Mouse (Mus musculus) E14TG2a.4 (cell line): Measurements from ENCODE around the gene Maml3.
A peak's percentile ranks its signal among the peaks of the same experiment; 100 is the strongest.

Source experiments
- H3K27me3 ChIP-seq: 2 replicates; pipeline ENCODE4 v1.6.1; 2014; ENCODE audit warnings: low read length, control low read depth; ENCODE audit not compliant: insufficient read depth
- H3K36me3 ChIP-seq: 2 replicates; pipeline ENCODE4 v1.6.1; 2014; ENCODE audit warnings: low read length, control low read depth; ENCODE audit not compliant: insufficient read depth
- H3K4me1 ChIP-seq: replicated peaks from 2 replicates; pipeline ENCODE4 v1.6.1; 2014; ENCODE audit warnings: low read depth, low read length, control low read depth
- H3K4me3 ChIP-seq: replicated peaks from 2 replicates; pipeline ENCODE4 v1.5.1; 2014; ENCODE audit warnings: mild to moderate bottlenecking, low read length
- H3K9me3 ChIP-seq: 2 replicates; pipeline ENCODE4 v1.6.1; 2014; ENCODE audit warnings: low read length, control low read depth
- CTCF ChIP-seq: conservative IDR thresholded peaks from 2 replicates; pipeline ENCODE4 v1.5.1; 2014; ENCODE audit warnings: low read length
- NANOG ChIP-seq: IDR thresholded peaks from 2 replicates; pipeline ENCODE4 v1.6.1; 2014; ENCODE audit warnings: borderline replicate concordance, low read length, mixed read lengths
- POU5F1 ChIP-seq: IDR thresholded peaks from 2 replicates; pipeline ENCODE4 v1.6.1; 2014; ENCODE audit warnings: low read length, borderline replicate concordance

Maml3 gene

DNA sequence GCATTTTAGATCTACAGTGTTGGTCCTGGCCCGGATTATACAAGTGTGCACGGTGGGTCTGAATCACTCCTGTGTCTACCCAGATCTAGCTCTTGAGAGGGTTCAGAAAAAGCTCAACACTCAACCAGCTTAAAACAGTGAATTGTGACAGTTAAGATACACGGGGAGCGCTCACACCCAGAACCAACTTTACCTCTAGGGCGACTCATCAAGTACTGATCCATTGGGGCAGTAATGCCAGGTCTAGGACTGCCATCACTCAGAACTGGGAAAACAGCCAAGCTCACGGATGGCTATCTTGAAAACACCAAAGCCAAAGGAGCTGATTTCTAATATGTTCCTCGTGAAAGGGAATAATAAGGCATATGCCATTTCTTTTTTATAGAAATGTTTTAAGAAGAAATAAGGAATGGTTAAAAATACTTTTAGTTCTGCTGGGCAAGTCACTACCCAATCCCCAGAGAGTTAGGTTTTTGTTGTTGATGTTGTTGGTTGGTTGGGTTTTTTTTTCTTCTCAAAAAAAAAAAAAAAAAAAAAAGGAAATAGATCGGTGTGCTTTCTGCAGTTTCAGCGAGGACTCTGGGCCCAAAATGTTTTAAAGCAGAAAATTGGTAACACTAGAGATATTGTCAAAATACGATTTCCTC, 103.9 kb downstream of the Maml3 start:
- peaks cover 17% of the 10 kb centered on the region for H3K27me3 ChIP-seq
- TF ChIP-seq CTCF: no peak
- no peak for TF ChIP-seq NANOG
- no peak for TF ChIP-seq POU5F1
- H3K36me3 ChIP-seq: no peaks in the 10 kb centered on the region
- H3K9me3 ChIP-seq: no peaks in the 10 kb centered on the region
- no peak overlapping the region for H3K4me3 ChIP-seq
- 0 out of 2 replicates have a peak, but pooled peaks cover 10% of the 10 kb centered on the region for H3K4me1 ChIP-seq

DNA sequence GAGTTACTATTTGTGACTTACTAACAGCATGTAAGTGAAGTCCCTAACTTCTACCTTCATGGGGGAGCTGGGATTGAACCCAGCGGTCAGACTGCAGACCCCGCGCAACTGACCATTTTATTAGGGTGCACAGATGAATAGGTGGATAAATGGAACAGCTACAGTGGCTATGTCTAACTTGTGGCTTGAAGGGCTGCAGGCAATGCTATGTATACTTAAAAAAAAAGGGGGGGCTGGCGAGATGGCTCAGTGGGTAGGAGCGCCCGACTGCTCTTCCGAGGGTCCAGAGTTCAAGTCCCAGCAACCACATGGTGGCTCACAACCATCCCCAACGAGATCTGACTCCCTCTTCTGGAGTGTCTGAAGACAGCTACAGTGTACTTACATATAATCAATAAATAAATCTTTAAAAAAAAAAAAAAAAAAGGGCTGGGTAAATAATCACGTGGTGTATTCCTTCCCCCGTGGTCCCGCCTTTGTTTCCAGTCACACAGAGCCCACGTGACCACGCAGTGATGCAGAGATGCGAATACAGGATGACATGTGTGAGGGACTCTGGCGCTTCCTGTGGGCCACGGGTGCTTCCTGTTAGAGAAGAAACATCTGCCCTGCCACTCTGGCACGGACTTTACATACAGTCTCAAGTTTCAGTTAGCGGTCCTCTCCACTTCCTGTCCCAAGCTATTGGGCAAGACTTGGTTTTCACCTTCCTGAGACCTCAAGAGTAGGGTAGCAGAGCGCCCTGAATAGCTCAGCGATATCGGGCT, 105.0 kb downstream of the Maml3 start:
- no peak overlapping the region for H3K4me3 ChIP-seq
- H3K36me3 ChIP-seq: no peaks in the 10 kb centered on the region
- TF ChIP-seq CTCF: no peak
- no peak for TF ChIP-seq NANOG
- no peak for TF ChIP-seq POU5F1
- peaks cover 9% of the 10 kb centered on the region for H3K27me3 ChIP-seq
- 0 out of 2 replicates have a peak, but pooled peaks cover 10% of the 10 kb centered on the region for H3K4me1 ChIP-seq
- no peaks in the 10 kb centered on the region for H3K9me3 ChIP-seq

GRCm38 (mm10) chr3:51998511-51999399, 106.1 kb downstream of the Maml3 start:
- no peak overlapping the region for H3K4me3 ChIP-seq
- H3K36me3 ChIP-seq: no peaks in the 10 kb centered on the region
- peaks cover 9% of the 10 kb centered on the region for H3K27me3 ChIP-seq
- no peak for TF ChIP-seq NANOG
- no peak for TF ChIP-seq CTCF
- TF ChIP-seq POU5F1: no peak
- no peaks in the 10 kb centered on the region for H3K9me3 ChIP-seq
- H3K4me1 ChIP-seq: 0 out of 2 replicates have a peak, but pooled peaks cover 10% of the 10 kb centered on the region

DNA sequence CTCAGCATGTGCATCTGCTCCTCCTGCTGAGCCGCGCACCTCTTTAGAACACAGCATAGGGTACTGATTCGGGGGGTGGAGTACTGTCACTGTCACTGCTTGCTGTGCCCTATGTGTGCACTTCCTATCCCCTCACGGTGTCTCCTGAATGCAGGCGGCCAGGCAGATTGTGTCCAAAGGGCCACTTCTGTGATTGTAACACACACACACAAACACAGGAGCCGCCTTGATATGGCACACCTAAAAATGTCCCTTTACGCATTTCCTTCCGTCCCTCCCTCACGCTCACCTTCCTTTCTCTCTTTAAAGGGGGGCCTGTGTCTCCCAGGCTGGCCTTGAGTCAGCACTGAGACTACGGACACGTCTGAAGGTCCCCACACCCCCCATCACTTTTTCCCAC, 107.3 kb downstream of the Maml3 start:
- no peak for TF ChIP-seq CTCF
- TF ChIP-seq NANOG: no peak
- no peak for TF ChIP-seq POU5F1
- Histone ChIP-seq H3K36me3 (no peaks in the 10 kb centered on the region), H3K27me3 (peaks cover 7% of the 10 kb centered on the region), H3K4me3 (peak overlapping the region; percentile 50), H3K9me3 (no peaks in the 10 kb centered on the region), H3K4me1 (0 out of 2 replicates have a peak, but pooled peaks cover 10% of the 10 kb centered on the region)

GRCm38 (mm10) chr3:51986507-51986906, 118.4 kb downstream of the Maml3 start:
- no peaks in the 10 kb centered on the region for H3K36me3 ChIP-seq
- TF ChIP-seq POU5F1 (no peak), NANOG (no peak), CTCF (no peak)
- H3K4me1 ChIP-seq: no peaks in the 10 kb centered on the region

GRCm38 (mm10) chr3:51981496-51981895, 123.4 kb downstream of the Maml3 start:
- H3K9me3 ChIP-seq: no peaks in the 10 kb centered on the region
- TF ChIP-seq CTCF: no peak
- no peak for TF ChIP-seq NANOG
- no peak for TF ChIP-seq POU5F1
- H3K4me1 ChIP-seq: peaks cover 4% of the 10 kb centered on the region; the same call in 1 of the 2 replicates
- H3K36me3 ChIP-seq: no peaks in the 10 kb centered on the region
- H3K4me3 ChIP-seq: no peak overlapping the region
- H3K27me3 ChIP-seq: peaks cover 7% of the 10 kb centered on the region

More at GRCm38 (mm10) chr3:51986507-51986906, 118.4 kb downstream of the Maml3 start:
- Histone ChIP-seq H3K4me3 (no peak overlapping the region), H3K27me3 (0 out of 2 replicates have a peak, but pooled peaks cover 3% of the 10 kb centered on the region), H3K9me3 (no peaks in the 10 kb centered on the region)

DNA sequence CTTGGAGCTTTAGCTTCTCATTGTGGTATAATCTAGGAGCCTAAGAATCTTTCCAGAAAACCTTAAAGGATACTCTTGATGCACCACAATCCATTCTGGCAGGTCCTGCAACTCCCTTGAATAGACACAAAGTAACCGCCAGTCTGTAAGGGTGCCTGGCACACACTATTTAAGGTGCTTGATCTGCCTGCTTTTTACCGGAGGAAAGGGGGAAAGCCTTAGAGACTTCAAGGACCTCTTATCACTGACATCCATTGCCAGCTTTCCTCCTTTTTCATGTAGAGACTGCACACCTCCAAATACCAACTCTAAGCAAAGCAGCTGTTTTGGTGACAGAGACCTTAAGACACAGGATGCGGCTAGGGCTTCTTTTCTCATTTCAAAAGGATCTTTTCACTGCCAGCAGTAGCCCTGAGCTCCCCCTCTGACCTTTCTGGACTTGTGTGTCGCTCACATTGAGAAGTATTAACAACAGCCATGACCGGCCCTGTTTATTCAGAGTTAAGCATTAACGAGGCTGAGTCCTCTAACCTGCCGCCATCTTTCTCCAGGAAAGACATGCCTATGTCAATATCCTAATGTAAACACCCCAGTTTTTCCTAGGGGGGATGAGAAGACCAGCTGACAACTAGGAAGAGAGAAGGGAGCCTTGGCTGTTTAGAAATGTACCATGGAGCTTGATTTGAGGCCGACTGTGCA, 127.1 kb downstream of the Maml3 start:
- Histone ChIP-seq H3K4me3 (no peak overlapping the region), H3K4me1 (peaks cover 7% of the 10 kb centered on the region), H3K27me3 (peaks cover 23% of the 10 kb centered on the region), H3K36me3 (no peaks in the 10 kb centered on the region), H3K9me3 (no peaks in the 10 kb centered on the region)
- no peak for TF ChIP-seq CTCF
- TF ChIP-seq POU5F1: no peak
- TF ChIP-seq NANOG: no peak

DNA sequence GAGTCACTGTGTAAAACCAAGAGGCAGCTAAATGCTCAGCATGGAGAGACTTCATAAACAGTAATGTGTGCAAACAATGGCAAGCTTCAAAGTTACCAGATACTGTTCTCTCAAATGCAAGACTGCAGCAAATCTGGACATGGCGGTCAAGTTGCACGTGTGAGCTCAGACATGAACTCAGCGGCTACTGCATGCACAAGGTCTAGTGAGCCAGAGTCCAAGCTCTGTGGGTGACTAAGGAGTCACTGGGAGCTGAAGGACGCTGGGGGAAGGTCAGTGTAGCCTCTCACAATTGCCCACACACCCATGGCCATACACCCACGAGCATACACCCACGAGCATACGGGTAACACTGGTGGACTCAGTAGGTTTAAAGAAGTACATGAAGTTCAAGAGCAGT, 130.3 kb downstream of the Maml3 start:
- H3K36me3 ChIP-seq: no peaks in the 10 kb centered on the region
- peaks cover 23% of the 10 kb centered on the region for H3K27me3 ChIP-seq
- H3K4me3 ChIP-seq: no peak overlapping the region
- peaks cover 11% of the 10 kb centered on the region for H3K9me3 ChIP-seq
- peaks cover 14% of the 10 kb centered on the region for H3K4me1 ChIP-seq
- TF ChIP-seq CTCF (no peak), POU5F1 (no peak), NANOG (no peak)
